Mouse (Mus musculus): Measurements from ENCODE around the gene Zfp638. TPM values are rescaled to one million over a fixed set of nuclear protein-coding genes. Genes with fewer than 3 reads are reported as not detected.

Zfp638 gene
- polyA plus RNA-seq, 1 experiment from 2014 or later = 34.4 TPM

- Histone ChIP-seq H3K27me3 (replicated peaks; ENCODE audit: control insufficient read depth, insufficient read depth, low read length) (no peaks in the 10 kb centered on the region), H3K36me3 (ENCODE audit: control insufficient read depth, insufficient read depth, low read length) (no peaks in the 10 kb centered on the region), H3K4me1 (ENCODE audit: control insufficient read depth, insufficient read depth, low read length) (no peaks in the 10 kb centered on the region), H3K4me2 (ENCODE audit: low read depth, low read length) (no peak overlapping the region), H3K4me3 (ENCODE audit: low read length) (no peak overlapping the region), H3K9ac (ENCODE audit: low read depth, low read length) (no peak overlapping the region), H3K27ac (ENCODE audit: low read length) (no peak overlapping the region), H3K9me3 (ENCODE audit: control insufficient read depth, low read length) (no peaks in the 10 kb centered on the region)
- no peak for ATAC-seq
Observed at GRCm38 (mm10) chr6:83906659-83907058, 39.8 kb downstream of the Zfp638 start.

GRCm38 (mm10) chr6:83908386-83908785 lies 41.5 kb downstream of the Zfp638 start:
- 31% methylated on average over 4 of the region's 4 CpGs for WGBS
- H3K4me1 ChIP-seq (ENCODE audit: control insufficient read depth, insufficient read depth, low read length) = no peaks in the 10 kb centered on the region

GRCm38 (mm10) chr6:83913710-83914109 lies 46.8 kb downstream of the Zfp638 start:
- 35% methylated on average over 4 of the region's 4 CpGs for WGBS
- Histone ChIP-seq H3K4me2 (ENCODE audit: low read depth, low read length) (peak overlapping the region; percentile 24; the same call in 1 of the 2 replicates), H3K36me3 (ENCODE audit: control insufficient read depth, insufficient read depth, low read length) (no peaks in the 10 kb centered on the region), H3K4me1 (ENCODE audit: control insufficient read depth, insufficient read depth, low read length) (no peaks in the 10 kb centered on the region), H3K27me3 (replicated peaks; ENCODE audit: control insufficient read depth, insufficient read depth, low read length) (no peaks in the 10 kb centered on the region), H3K9me3 (ENCODE audit: control insufficient read depth, low read length) (no peaks in the 10 kb centered on the region), H3K27ac (ENCODE audit: low read length) (no peak overlapping the region), H3K9ac (ENCODE audit: low read depth, low read length) (no peak overlapping the region), H3K4me3 (ENCODE audit: low read length) (peak overlapping the region; percentile 99; the same call in 1 of the 2 replicates)
- ATAC-seq = peak; percentile 9; the same call in 1 of the 2 replicates

More at GRCm38 (mm10) chr6:83908386-83908785, 41.5 kb downstream of the Zfp638 start:
- Histone ChIP-seq H3K4me3 (ENCODE audit: low read length) (no peak overlapping the region), H3K36me3 (ENCODE audit: control insufficient read depth, insufficient read depth, low read length) (no peaks in the 10 kb centered on the region), H3K27ac (ENCODE audit: low read length) (no peak overlapping the region), H3K4me2 (ENCODE audit: low read depth, low read length) (no peak overlapping the region), H3K9ac (ENCODE audit: low read depth, low read length) (no peak overlapping the region), H3K27me3 (replicated peaks; ENCODE audit: control insufficient read depth, insufficient read depth, low read length) (no peaks in the 10 kb centered on the region), H3K9me3 (ENCODE audit: control insufficient read depth, low read length) (no peaks in the 10 kb centered on the region)
- ATAC-seq = no peak

- H3K9ac ChIP-seq (ENCODE audit: low read depth, low read length) = peak overlapping the region; percentile 99
- peak overlapping the region; percentile 90 for H3K27ac ChIP-seq (ENCODE audit: low read length)
- peak; percentile 98 for ATAC-seq
- no peaks in the 10 kb centered on the region for H3K36me3 ChIP-seq (ENCODE audit: control insufficient read depth, insufficient read depth, low read length)
- no peaks in the 10 kb centered on the region for H3K9me3 ChIP-seq (ENCODE audit: control insufficient read depth, low read length)
- no peaks in the 10 kb centered on the region for H3K27me3 ChIP-seq (replicated peaks; ENCODE audit: control insufficient read depth, insufficient read depth, low read length)
- peak overlapping the region; percentile 65; the same call in 1 of the 2 replicates for H3K4me2 ChIP-seq (ENCODE audit: low read depth, low read length)
- H3K4me1 ChIP-seq (ENCODE audit: control insufficient read depth, insufficient read depth, low read length) = no peaks in the 10 kb centered on the region
- WGBS = under 1% methylated on average over 41 of the region's 50 CpGs
- peak overlapping the region; percentile 99 for H3K4me3 ChIP-seq (ENCODE audit: low read length)
Observed at GRCm38 (mm10) chr6:83914183-83914719, 47.3 kb downstream of the Zfp638 start.

GRCm38 (mm10) chr6:83914720-83915271 lies 47.9 kb downstream of the Zfp638 start:
- ATAC-seq = peak; percentile 79; the same call in 1 of the 2 replicates
- Histone ChIP-seq H3K27me3 (replicated peaks; ENCODE audit: control insufficient read depth, insufficient read depth, low read length) (no peaks in the 10 kb centered on the region), H3K9ac (ENCODE audit: low read depth, low read length) (peak overlapping the region; percentile 99), H3K4me2 (ENCODE audit: low read depth, low read length) (peak overlapping the region; percentile 65), H3K4me3 (ENCODE audit: low read length) (peak overlapping the region; percentile 99), H3K4me1 (ENCODE audit: control insufficient read depth, insufficient read depth, low read length) (no peaks in the 10 kb centered on the region), H3K9me3 (ENCODE audit: control insufficient read depth, low read length) (no peaks in the 10 kb centered on the region), H3K36me3 (ENCODE audit: control insufficient read depth, insufficient read depth, low read length) (no peaks in the 10 kb centered on the region), H3K27ac (ENCODE audit: low read length) (peak overlapping the region; percentile 90)
- under 1% methylated on average over 35 of the region's 40 CpGs for WGBS

GRCm38 (mm10) chr6:83927418-83927817 lies 60.5 kb downstream of the Zfp638 start:
- Histone ChIP-seq H3K4me3 (ENCODE audit: low read length) (no peak overlapping the region), H3K9me3 (ENCODE audit: control insufficient read depth, low read length) (no peaks in the 10 kb centered on the region), H3K9ac (ENCODE audit: low read depth, low read length) (no peak overlapping the region), H3K27me3 (replicated peaks; ENCODE audit: control insufficient read depth, insufficient read depth, low read length) (no peaks in the 10 kb centered on the region), H3K4me1 (ENCODE audit: control insufficient read depth, insufficient read depth, low read length) (no peaks in the 10 kb centered on the region), H3K4me2 (ENCODE audit: low read depth, low read length) (no peak overlapping the region), H3K27ac (ENCODE audit: low read length) (no peak overlapping the region), H3K36me3 (ENCODE audit: control insufficient read depth, insufficient read depth, low read length) (peaks cover 3% of the 10 kb centered on the region; the same call in 1 of the 2 replicates)
- ATAC-seq = no peak
- WGBS = 73% methylated on average over 1 of the region's 1 CpGs

GRCm38 (mm10) chr6:83928225-83928624 lies 61.3 kb downstream of the Zfp638 start:
- Histone ChIP-seq H3K9ac (ENCODE audit: low read depth, low read length) (no peak overlapping the region), H3K4me3 (ENCODE audit: low read length) (no peak overlapping the region), H3K27me3 (replicated peaks; ENCODE audit: control insufficient read depth, insufficient read depth, low read length) (no peaks in the 10 kb centered on the region), H3K4me2 (ENCODE audit: low read depth, low read length) (no peak overlapping the region), H3K9me3 (ENCODE audit: control insufficient read depth, low read length) (no peaks in the 10 kb centered on the region), H3K36me3 (ENCODE audit: control insufficient read depth, insufficient read depth, low read length) (peaks cover 3% of the 10 kb centered on the region; the same call in 1 of the 2 replicates), H3K4me1 (ENCODE audit: control insufficient read depth, insufficient read depth, low read length) (no peaks in the 10 kb centered on the region), H3K27ac (ENCODE audit: low read length) (no peak overlapping the region)
- 65% methylated on average over 2 of the region's 2 CpGs for WGBS
- no peak for ATAC-seq

- Histone ChIP-seq H3K4me3 (ENCODE audit: low read length) (no peak overlapping the region), H3K9ac (ENCODE audit: low read depth, low read length) (no peak overlapping the region), H3K27ac (ENCODE audit: low read length) (no peak overlapping the region), H3K27me3 (replicated peaks; ENCODE audit: control insufficient read depth, insufficient read depth, low read length) (no peaks in the 10 kb centered on the region), H3K36me3 (ENCODE audit: control insufficient read depth, insufficient read depth, low read length) (peaks cover under 1% of the 10 kb centered on the region; the same call in 1 of the 2 replicates), H3K4me2 (ENCODE audit: low read depth, low read length) (no peak overlapping the region), H3K9me3 (ENCODE audit: control insufficient read depth, low read length) (no peaks in the 10 kb centered on the region), H3K4me1 (ENCODE audit: control insufficient read depth, insufficient read depth, low read length) (no peaks in the 10 kb centered on the region)
- no peak for ATAC-seq
- 95% methylated on average over 2 of the region's 2 CpGs for WGBS
Observed at GRCm38 (mm10) chr6:83939492-83939891, 72.6 kb downstream of the Zfp638 start.

- Histone ChIP-seq H3K4me3 (ENCODE audit: low read length) (no peak overlapping the region), H3K36me3 (ENCODE audit: control insufficient read depth, insufficient read depth, low read length) (peaks cover 2% of the 10 kb centered on the region; the same call in 1 of the 2 replicates), H3K27ac (ENCODE audit: low read length) (no peak overlapping the region), H3K9ac (ENCODE audit: low read depth, low read length) (no peak overlapping the region), H3K4me1 (ENCODE audit: control insufficient read depth, insufficient read depth, low read length) (no peaks in the 10 kb centered on the region), H3K4me2 (ENCODE audit: low read depth, low read length) (no peak overlapping the region), H3K9me3 (ENCODE audit: control insufficient read depth, low read length) (no peaks in the 10 kb centered on the region), H3K27me3 (replicated peaks; ENCODE audit: control insufficient read depth, insufficient read depth, low read length) (no peaks in the 10 kb centered on the region)
- WGBS = 92% methylated on average over 13 of the region's 13 CpGs
- ATAC-seq = no peak
Observed at GRCm38 (mm10) chr6:83942806-83943205, 75.9 kb downstream of the Zfp638 start.

Measured in intestine, embryonic 16.5 days (tissue).